Mouse (Mus musculus) subcutaneous adipose tissue, adult 2 months (tissue): ENCODE measurements around the gene Olfr874. TPM values are rescaled to one million over a fixed set of nuclear protein-coding genes. Genes with fewer than 3 reads are reported as not detected.

Experiments
- polyA plus RNA-seq: library from polyadenylated mRNA; depleted of rRNA; stranded (reverse); fragments of >200 nt; gene quantifications from 2 replicates; pipeline ENCODE4 v1.2.3, GENCODE M21; 2012; ENCODE audit warnings: low replicate concordance; rRNA removed

Gene Olfr874
- not detected in 2 replicates for polyA plus RNA-seq

DNA sequence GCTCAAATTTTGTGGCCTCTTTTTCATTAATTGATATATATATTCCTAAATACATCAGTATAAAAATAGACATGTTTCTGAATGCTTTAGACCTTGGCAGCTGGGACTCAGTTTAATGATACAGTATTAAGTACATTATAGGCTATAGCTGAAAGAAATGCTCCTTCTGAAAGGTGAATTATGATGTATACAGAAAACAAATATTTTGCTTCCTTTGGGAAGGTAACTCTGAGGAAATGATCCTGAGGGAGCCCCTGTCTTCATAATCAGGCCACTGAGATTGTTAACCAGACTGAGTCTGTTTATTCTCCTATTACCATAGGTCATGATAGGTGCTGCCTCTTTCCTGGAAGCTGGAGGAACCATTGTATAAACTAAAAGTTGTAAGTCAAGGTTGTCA lies at the start of gene Olfr874:
TSS of gene Olfr874 (plus strand) at position 301 of the 400 bp plus-strand sequence.

GRCm38 (mm10) chr9:37716150-37716549 lies 28.8 kb upstream of the Olfr874 start, which contains the start of gene Olfr160:
TSS of gene Olfr160 (minus strand) at chr9:37716250.

GRCm38 (mm10) chr9:37771759-37772158 lies 26.9 kb downstream of the Olfr874 start, which contains the start of gene Olfr875:
TSS of gene Olfr875 (plus strand) at chr9:37771857.

Other genes starting within 250 kb of the Olfr874 start
- 102 and 205 TPM in 2 replicates for gene Esam, start 217.0 kb upstream of the Olfr874 start, polyA plus RNA-seq
- 22.8 and 43.7 TPM in 2 replicates for gene Vsig2, start 205.9 kb upstream of the Olfr874 start, polyA plus RNA-seq
- gene Nrgn, start 192.2 kb upstream of the Olfr874 start, polyA plus RNA-seq = 4.0 and 4.5 TPM in 2 replicates
- 11.2 and 16.4 TPM in 2 replicates for gene Siae, start 189.4 kb upstream of the Olfr874 start, polyA plus RNA-seq
- 0.77 and 0.95 TPM in 2 replicates for gene Spa17, start 131.4 kb upstream of the Olfr874 start, polyA plus RNA-seq
- gene Tbrg1, start 87.8 kb upstream of the Olfr874 start, polyA plus RNA-seq = 56.3 and 71.0 TPM in 2 replicates
- not detected in 2 replicates for gene Panx3, start 75.9 kb upstream of the Olfr874 start, polyA plus RNA-seq
- gene Olfr160, start 28.9 kb upstream of the Olfr874 start, polyA plus RNA-seq = not detected in 2 replicates
- not detected in 2 replicates for gene Olfr875, start 26.8 kb downstream of the Olfr874 start, polyA plus RNA-seq
- gene Olfr876, start 57.9 kb downstream of the Olfr874 start, polyA plus RNA-seq = not detected in 2 replicates
- gene Olfr877, start 109.2 kb downstream of the Olfr874 start, polyA plus RNA-seq = 0.82 TPM in 1 of 2 replicates, not detected in the other
- gene Olfr145, start 151.6 kb downstream of the Olfr874 start, polyA plus RNA-seq = not detected in 2 replicates
- gene Olfr878, start 172.7 kb downstream of the Olfr874 start, polyA plus RNA-seq = 0.44 TPM in 1 of 2 replicates, not detected in the other
- not detected in 2 replicates for gene Olfr881, start 246.7 kb downstream of the Olfr874 start, polyA plus RNA-seq